Mouse (Mus musculus): ENCODE results near the gene Plekhj1. TPM values are rescaled to one million over a fixed set of nuclear protein-coding genes. Genes with fewer than 3 reads are reported as not detected.

Plekhj1 gene
- polyA plus RNA-seq, 1 experiment from 2014 or later: 142 TPM

DNA sequence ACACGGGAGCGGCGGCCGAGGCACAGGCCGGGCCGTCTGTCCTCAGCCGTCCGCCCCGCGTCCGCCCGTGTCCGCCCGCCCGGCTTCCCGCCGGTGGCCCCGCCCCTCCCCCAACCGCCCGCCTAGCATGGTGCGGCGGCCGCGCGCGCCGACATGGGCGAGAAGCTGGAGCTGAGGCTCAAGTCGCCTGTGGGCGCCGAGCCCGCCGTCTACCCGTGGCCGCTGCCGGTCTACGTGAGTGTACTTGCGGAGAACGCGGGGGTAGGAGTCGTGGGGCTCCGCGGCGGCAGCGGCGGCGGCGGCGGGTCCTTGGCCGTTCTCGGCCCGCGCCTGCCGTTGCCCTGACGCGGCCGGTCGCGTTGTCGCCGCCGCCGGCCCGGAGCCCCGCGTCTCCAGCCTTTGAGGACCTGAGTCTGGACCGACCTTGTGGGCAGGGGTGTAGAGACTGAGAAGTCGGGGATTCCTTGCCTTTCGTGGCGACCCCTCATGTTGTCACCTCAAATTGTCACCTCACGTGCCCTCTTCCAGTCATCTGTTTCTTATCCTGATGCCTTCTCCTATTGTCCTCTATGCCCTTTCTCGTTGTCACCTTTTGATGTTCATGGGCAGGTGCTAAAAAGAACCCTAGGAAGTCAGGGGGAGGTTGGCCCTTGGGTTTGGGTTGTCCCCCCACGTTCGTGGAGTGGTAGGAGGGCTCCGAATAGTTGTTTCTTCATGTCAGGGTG lies 43.0 kb downstream of the Plekhj1 start:
- Histone ChIP-seq H3K4me2 (replicated peaks; ENCODE audit: low read depth, low read length) (peak overlapping the region; percentile 97), H3K9ac (ENCODE audit: low read depth, low read length) (peak overlapping the region; percentile 98), H3K4me1 (replicated peaks; ENCODE audit: control insufficient read depth, insufficient read depth, low read length) (peaks cover 18% of the 10 kb centered on the region), H3K4me3 (ENCODE audit: low read depth, low read length) (peak overlapping the region; percentile 99), H3K9me3 (ENCODE audit: control insufficient read depth, low read length) (no peaks in the 10 kb centered on the region), H3K36me3 (ENCODE audit: control insufficient read depth, insufficient read depth, low read length) (no peaks in the 10 kb centered on the region), H3K27ac (ENCODE audit: low read depth, low read length) (peak overlapping the region; percentile 81), H3K27me3 (ENCODE audit: control insufficient read depth, insufficient read depth, low read length) (no peaks in the 10 kb centered on the region)
- DNase-seq (ENCODE audit: low spot score): no peak
- WGBS: under 1% methylated on average over 67 of the region's 75 CpGs
- no peak; the same call in 1 of the 2 replicates for ATAC-seq (ENCODE audit: low FRiP score)

GRCm38 (mm10) chr10:80754594-80755290 lies 43.7 kb downstream of the Plekhj1 start, which contains the start of gene Dot1l:
Gene Dot1l (plus strand): TSS chr10:80755206.
- H3K27ac ChIP-seq (ENCODE audit: low read depth, low read length): peak within 1 kb of the TSS; percentile 81
- 2% methylated on average over 26 of the region's 57 CpGs for WGBS
- peak within 1 kb of the TSS; percentile 97 for H3K4me2 ChIP-seq (replicated peaks; ENCODE audit: low read depth, low read length)
- no peaks in the 10 kb centered on the region for H3K36me3 ChIP-seq (ENCODE audit: control insufficient read depth, insufficient read depth, low read length)
- no peaks in the 10 kb centered on the region for H3K27me3 ChIP-seq (ENCODE audit: control insufficient read depth, insufficient read depth, low read length)
- H3K9me3 ChIP-seq (ENCODE audit: control insufficient read depth, low read length): no peaks in the 10 kb centered on the region
- peak; percentile 99 for DNase-seq (ENCODE audit: low spot score)
- peaks cover 18% of the 10 kb centered on the region for H3K4me1 ChIP-seq (replicated peaks; ENCODE audit: control insufficient read depth, insufficient read depth, low read length)
- peak within 1 kb of the TSS; percentile 99 for H3K4me3 ChIP-seq (ENCODE audit: low read depth, low read length)
- peak within 1 kb of the TSS; percentile 98 for H3K9ac ChIP-seq (ENCODE audit: low read depth, low read length)
- ATAC-seq (ENCODE audit: low FRiP score): peak; percentile 89

DNA sequence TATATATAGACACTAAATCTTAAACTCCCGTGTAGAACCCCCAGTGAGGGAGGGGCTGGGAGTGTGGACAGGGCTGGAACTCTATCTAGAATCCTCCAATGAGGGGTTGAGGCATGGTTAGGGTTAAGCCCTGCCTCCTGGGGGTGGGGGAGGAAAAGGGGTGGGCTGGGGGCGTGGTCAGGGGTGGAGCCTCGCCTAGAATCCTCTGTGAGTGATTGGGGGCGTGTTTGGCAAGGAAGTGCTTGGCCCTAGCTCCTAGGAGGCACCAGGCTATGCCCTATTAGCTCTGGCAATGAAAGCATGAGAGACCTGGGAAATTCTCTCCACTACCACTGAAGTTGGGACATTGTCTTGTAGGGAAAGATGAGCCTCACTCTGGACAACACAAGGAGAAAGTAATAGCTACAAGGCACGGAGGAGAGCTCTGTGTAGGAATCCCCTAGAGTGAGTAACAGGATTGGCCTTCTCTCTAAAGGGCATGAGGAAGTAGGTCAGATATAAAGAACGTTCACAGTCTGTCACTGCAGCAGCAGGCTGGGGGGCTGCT lies 46.3 kb downstream of the Plekhj1 start:
- Histone ChIP-seq H3K9me3 (ENCODE audit: control insufficient read depth, low read length) (no peaks in the 10 kb centered on the region), H3K4me2 (replicated peaks; ENCODE audit: low read depth, low read length) (peak overlapping the region; percentile 1; the same call in 1 of the 2 replicates), H3K9ac (ENCODE audit: low read depth, low read length) (no peak overlapping the region), H3K4me1 (replicated peaks; ENCODE audit: control insufficient read depth, insufficient read depth, low read length) (peaks cover 15% of the 10 kb centered on the region), H3K36me3 (ENCODE audit: control insufficient read depth, insufficient read depth, low read length) (no peaks in the 10 kb centered on the region), H3K27me3 (ENCODE audit: control insufficient read depth, insufficient read depth, low read length) (no peaks in the 10 kb centered on the region), H3K4me3 (ENCODE audit: low read depth, low read length) (no peak overlapping the region), H3K27ac (ENCODE audit: low read depth, low read length) (no peak overlapping the region)
- WGBS: 8% methylated on average over 6 of the region's 6 CpGs
- DNase-seq (ENCODE audit: low spot score) (peak; percentile 84), ATAC-seq (ENCODE audit: low FRiP score) (peak; percentile 59)

DNA sequence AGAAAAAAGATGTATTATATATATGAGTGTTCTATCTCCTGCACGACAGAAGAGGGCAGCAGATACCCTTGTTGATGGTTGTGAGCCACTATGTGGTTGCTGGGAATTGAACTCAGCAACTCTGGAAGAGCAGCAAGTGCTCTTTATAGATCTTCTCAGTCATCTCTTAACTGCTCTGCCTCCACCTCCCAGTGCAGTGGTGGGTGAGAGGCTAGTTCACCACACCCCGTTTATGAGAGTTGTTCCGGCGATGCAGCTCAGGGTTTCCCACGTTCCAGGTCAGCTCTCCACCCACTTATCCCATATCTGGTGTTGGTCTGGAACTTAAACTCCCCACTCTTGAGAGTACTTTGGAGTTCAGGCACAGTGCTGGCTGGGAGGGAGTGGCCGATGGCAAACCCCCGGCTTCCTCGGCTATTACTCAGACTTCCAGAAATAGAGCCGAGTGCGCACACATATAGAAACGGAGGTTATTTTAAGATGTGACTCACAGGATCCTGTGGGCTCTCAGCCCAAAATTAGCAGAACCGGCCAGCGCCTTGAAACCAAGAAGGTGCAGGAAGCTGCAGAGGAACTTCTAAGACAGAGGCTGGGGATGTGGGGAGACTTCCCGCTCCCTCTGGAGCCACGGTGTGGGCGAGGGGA lies 47.1 kb downstream of the Plekhj1 start:
- Histone ChIP-seq H3K4me2 (replicated peaks; ENCODE audit: low read depth, low read length) (0 out of 2 replicates have a peak overlapping the region, but pooled peaks have one; percentile 1), H3K4me1 (replicated peaks; ENCODE audit: control insufficient read depth, insufficient read depth, low read length) (peaks cover 7% of the 10 kb centered on the region), H3K9ac (ENCODE audit: low read depth, low read length) (no peak overlapping the region), H3K4me3 (ENCODE audit: low read depth, low read length) (no peak overlapping the region), H3K27me3 (ENCODE audit: control insufficient read depth, insufficient read depth, low read length) (no peaks in the 10 kb centered on the region), H3K27ac (ENCODE audit: low read depth, low read length) (no peak overlapping the region), H3K9me3 (ENCODE audit: control insufficient read depth, low read length) (no peaks in the 10 kb centered on the region), H3K36me3 (ENCODE audit: control insufficient read depth, insufficient read depth, low read length) (no peaks in the 10 kb centered on the region)
- DNase-seq (ENCODE audit: low spot score) (peak; percentile 19), ATAC-seq (ENCODE audit: low FRiP score) (no peak)
- WGBS: 15% methylated on average over 16 of the region's 16 CpGs

GRCm38 (mm10) chr10:80748609-80749008 lies 49.8 kb downstream of the Plekhj1 start:
- peak; percentile 78 for DNase-seq (ENCODE audit: low spot score)
- Histone ChIP-seq H3K9me3 (ENCODE audit: control insufficient read depth, low read length) (no peaks in the 10 kb centered on the region), H3K4me2 (replicated peaks; ENCODE audit: low read depth, low read length) (no peak overlapping the region), H3K4me1 (replicated peaks; ENCODE audit: control insufficient read depth, insufficient read depth, low read length) (peaks cover 7% of the 10 kb centered on the region; the same call in 1 of the 2 replicates), H3K9ac (ENCODE audit: low read depth, low read length) (no peak overlapping the region), H3K36me3 (ENCODE audit: control insufficient read depth, insufficient read depth, low read length) (no peaks in the 10 kb centered on the region), H3K27ac (ENCODE audit: low read depth, low read length) (no peak overlapping the region), H3K27me3 (ENCODE audit: control insufficient read depth, insufficient read depth, low read length) (no peaks in the 10 kb centered on the region), H3K4me3 (ENCODE audit: low read depth, low read length) (no peak overlapping the region)
- no peak for ATAC-seq (ENCODE audit: low FRiP score)
- 15% methylated on average over 6 of the region's 6 CpGs for WGBS

DNA sequence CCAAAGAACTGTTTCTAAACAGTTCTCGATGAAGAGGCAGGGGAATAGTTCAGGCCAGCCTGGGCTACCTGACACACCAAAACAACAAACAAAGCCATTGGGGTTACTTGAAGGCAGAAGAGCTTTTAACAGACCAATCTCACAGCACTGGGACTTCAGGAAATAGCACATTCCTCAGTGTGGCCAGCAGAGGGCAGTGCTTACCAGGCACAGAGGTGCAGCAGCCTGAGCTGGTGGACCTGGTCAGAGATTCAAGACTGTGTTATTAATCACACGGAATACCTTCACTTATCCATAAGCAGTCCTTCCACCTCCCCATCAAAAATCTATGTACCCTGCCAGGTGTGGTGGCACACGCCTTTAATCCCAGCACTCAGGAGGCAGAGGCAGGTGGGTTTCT lies 51.0 kb downstream of the Plekhj1 start:
- peaks cover 5% of the 10 kb centered on the region; the same call in 1 of the 2 replicates for H3K4me1 ChIP-seq (replicated peaks; ENCODE audit: control insufficient read depth, insufficient read depth, low read length)
- no peak for ATAC-seq (ENCODE audit: low FRiP score)
- WGBS: 21% methylated on average over 3 of the region's 3 CpGs

More for the DNA sequence above, 51.0 kb downstream of the Plekhj1 start:
- Histone ChIP-seq H3K4me2 (replicated peaks; ENCODE audit: low read depth, low read length) (no peak overlapping the region), H3K4me3 (ENCODE audit: low read depth, low read length) (no peak overlapping the region), H3K9ac (ENCODE audit: low read depth, low read length) (no peak overlapping the region), H3K36me3 (ENCODE audit: control insufficient read depth, insufficient read depth, low read length) (no peaks in the 10 kb centered on the region), H3K27me3 (ENCODE audit: control insufficient read depth, insufficient read depth, low read length) (no peaks in the 10 kb centered on the region), H3K9me3 (ENCODE audit: control insufficient read depth, low read length) (no peaks in the 10 kb centered on the region), H3K27ac (ENCODE audit: low read depth, low read length) (no peak overlapping the region)
- peak; percentile 78 for DNase-seq (ENCODE audit: low spot score)

MicroRNA genes within 50 kb of the gene (microRNA counts, 519-probe panel; counts per million panel counts)
- not detected for microRNA mmu-miR-1982

Other genes with a start within 250 kb of the Plekhj1 start
- gene Rexo1, start 237.1 kb downstream of the Plekhj1 start, polyA plus RNA-seq (2014; fragmentation: Nextera tagmentation; extraction: Ambion mirVana): 21.6 and 22.5 TPM in 2 replicates
- gene Klf16, start 221.3 kb downstream of the Plekhj1 start, polyA plus RNA-seq (2014; fragmentation: Nextera tagmentation; extraction: Ambion mirVana): 3.9 and 4.2 TPM in 2 replicates
- 98.8 and 108 TPM in 2 replicates for gene Abhd17a, start 208.3 kb downstream of the Plekhj1 start, polyA plus RNA-seq (2014; fragmentation: Nextera tagmentation; extraction: Ambion mirVana)
- 64.1 and 68.7 TPM in 2 replicates for gene Scamp4, start 195.8 kb downstream of the Plekhj1 start, polyA plus RNA-seq (2014; fragmentation: Nextera tagmentation; extraction: Ambion mirVana)
- 5.8 and 7.4 TPM in 2 replicates for gene Adat3, start 195.7 kb downstream of the Plekhj1 start, polyA plus RNA-seq (2014; fragmentation: Nextera tagmentation; extraction: Ambion mirVana)
- gene Gm49322, start 192.6 kb downstream of the Plekhj1 start, polyA plus RNA-seq (2014; fragmentation: Nextera tagmentation; extraction: Ambion mirVana): 1.5 and 1.7 TPM in 2 replicates
- 71.1 and 85.6 TPM in 2 replicates for gene Csnk1g2, start 175.8 kb downstream of the Plekhj1 start, polyA plus RNA-seq (2014; fragmentation: Nextera tagmentation; extraction: Ambion mirVana)
- 36.2 and 47.2 TPM in 2 replicates for gene Btbd2, start 141.6 kb downstream of the Plekhj1 start, polyA plus RNA-seq (2014; fragmentation: Nextera tagmentation; extraction: Ambion mirVana)
- 47.0 and 48.4 TPM in 2 replicates for gene Mknk2, start 120.5 kb downstream of the Plekhj1 start, polyA plus RNA-seq (2014; fragmentation: Nextera tagmentation; extraction: Ambion mirVana)
- gene Mob3a, start 96.6 kb downstream of the Plekhj1 start, polyA plus RNA-seq (2014; fragmentation: Nextera tagmentation; extraction: Ambion mirVana): 54.4 and 55.6 TPM in 2 replicates
- gene Izumo4, start 96.4 kb downstream of the Plekhj1 start, polyA plus RNA-seq (2014; fragmentation: Nextera tagmentation; extraction: Ambion mirVana): 10.3 and 11.4 TPM in 2 replicates
- 68.5 and 85.1 TPM in 2 replicates for gene Ap3d1, start 56.4 kb downstream of the Plekhj1 start, polyA plus RNA-seq (2014; fragmentation: Nextera tagmentation; extraction: Ambion mirVana)
- gene Dot1l, start 43.4 kb downstream of the Plekhj1 start, polyA plus RNA-seq (2014; fragmentation: Nextera tagmentation; extraction: Ambion mirVana): 18.3 and 25.1 TPM in 2 replicates
- 83.4 and 84.4 TPM in 2 replicates for gene Sf3a2, start 428 bp downstream of the Plekhj1 start, polyA plus RNA-seq (2014; fragmentation: Nextera tagmentation; extraction: Ambion mirVana)
- gene Amh, start 6.6 kb upstream of the Plekhj1 start, polyA plus RNA-seq (2014; fragmentation: Nextera tagmentation; extraction: Ambion mirVana): not detected in 2 replicates
- 0.36 and 0.61 TPM in 2 replicates for gene Jsrp1, start 14.9 kb upstream of the Plekhj1 start, polyA plus RNA-seq (2014; fragmentation: Nextera tagmentation; extraction: Ambion mirVana)
- 1,755 and 1,772 TPM in 2 replicates for gene Oaz1, start 28.0 kb upstream of the Plekhj1 start, polyA plus RNA-seq (2014; fragmentation: Nextera tagmentation; extraction: Ambion mirVana)
- gene Lingo3, start 45.4 kb upstream of the Plekhj1 start, polyA plus RNA-seq (2014; fragmentation: Nextera tagmentation; extraction: Ambion mirVana): 0.24 and 0.29 TPM in 2 replicates
- 260 and 271 TPM in 2 replicates for gene Lsm7, start 56.6 kb upstream of the Plekhj1 start, polyA plus RNA-seq (2014; fragmentation: Nextera tagmentation; extraction: Ambion mirVana)
- gene Sppl2b, start 56.6 kb upstream of the Plekhj1 start, polyA plus RNA-seq (2014; fragmentation: Nextera tagmentation; extraction: Ambion mirVana): 25.1 and 25.4 TPM in 2 replicates
- gene Tmprss9, start 73.2 kb upstream of the Plekhj1 start, polyA plus RNA-seq (2014; fragmentation: Nextera tagmentation; extraction: Ambion mirVana): 0.05 and 0.06 TPM in 2 replicates
- 328 and 353 TPM in 2 replicates for gene Timm13, start 102.3 kb upstream of the Plekhj1 start, polyA plus RNA-seq (2014; fragmentation: Nextera tagmentation; extraction: Ambion mirVana)
- gene Lmnb2, start 119.6 kb upstream of the Plekhj1 start, polyA plus RNA-seq (2014; fragmentation: Nextera tagmentation; extraction: Ambion mirVana): 14.6 and 19.0 TPM in 2 replicates
- gene Gadd45b, start 131.4 kb upstream of the Plekhj1 start, polyA plus RNA-seq (2014; fragmentation: Nextera tagmentation; extraction: Ambion mirVana): 13.8 and 14.6 TPM in 2 replicates
- gene Gng7, start 216.3 kb upstream of the Plekhj1 start, polyA plus RNA-seq (2014; fragmentation: Nextera tagmentation; extraction: Ambion mirVana): 6.6 and 7.2 TPM in 2 replicates
- gene Diras1, start 227.0 kb upstream of the Plekhj1 start, polyA plus RNA-seq (2014; fragmentation: Nextera tagmentation; extraction: Ambion mirVana): 3.4 and 5.8 TPM in 2 replicates
- 9.2 and 11.0 TPM in 2 replicates for gene Slc39a3, start 238.8 kb upstream of the Plekhj1 start, polyA plus RNA-seq (2014; fragmentation: Nextera tagmentation; extraction: Ambion mirVana)

Measured in hindbrain, embryonic 11.5 days (tissue).